In genomic region chr2:165387844-165388495, GRCm38 (mm10) we compare ENCODE assay signal across 8 mouse cellular contexts. TPM values are rescaled to one million over a fixed set of nuclear protein-coding genes. Genes with fewer than 3 reads are reported as not detected.
DNase-seq lines count a peak whose midpoint lies in the region; ATAC-seq lines count a peak whose summit lies in the region.

TSS of gene Zfp334 (minus strand) at chr2:165388259.

- no peaks in the 10 kb centered on the region for H3K9me3 ChIP-seq in hindbrain, embryonic 15.5 days
- no peaks in the 10 kb centered on the region for H3K9me3 ChIP-seq in lung, embryonic 16.5 days (ENCODE audit: control insufficient read depth, low read length)

- H3K27me3 ChIP-seq in hindbrain, embryonic 15.5 days, result no peaks in the 10 kb centered on the region
- H3K27me3 ChIP-seq in lung, embryonic 16.5 days (ENCODE audit: control insufficient read depth, insufficient read depth, low read depth, low read length), result no peaks in the 10 kb centered on the region

- peak within 1 kb of the TSS; percentile 88 for H3K4me3 ChIP-seq in hindbrain, embryonic 15.5 days
- peak within 1 kb of the TSS; percentile 84 for H3K4me3 ChIP-seq in lung, embryonic 16.5 days (ENCODE audit: low read length)

- H3K4me1 ChIP-seq in hindbrain, embryonic 15.5 days (replicated peaks), result peaks cover 25% of the 10 kb centered on the region
- H3K4me1 ChIP-seq in lung, embryonic 16.5 days (replicated peaks; ENCODE audit: control insufficient read depth, insufficient read depth, low read length), result peaks cover 4% of the 10 kb centered on the region

- H3K4me2 ChIP-seq in hindbrain, embryonic 15.5 days, result peak within 1 kb of the TSS; percentile 65
- H3K4me2 ChIP-seq in lung, embryonic 16.5 days (ENCODE audit: low read depth, low read length), result peak within 1 kb of the TSS; percentile 79

- peaks cover 36% of the 10 kb centered on the region for H3K36me3 ChIP-seq in hindbrain, embryonic 15.5 days
- peaks cover 13% of the 10 kb centered on the region for H3K36me3 ChIP-seq in lung, embryonic 16.5 days (ENCODE audit: control insufficient read depth, insufficient read depth, low read length)

- DNase-seq in adipocyte (ENCODE audit: low spot score), result peak; percentile 96
- peak; percentile 97 to 98 for DNase-seq in cerebellum, postnatal 36 days
- DNase-seq in gastrocnemius, adult 18-20 months (ENCODE audit: low spot score), result peak; percentile 93
- peak; percentile 95 to 97 for DNase-seq in layer of hippocampus, postnatal 25 days (ENCODE audit: extremely low spot score in 1 of 2, low spot score in 1 of 2)
- peak; percentile 94 for DNase-seq in retina, postnatal 7 days (ENCODE audit: low read depth, low spot score)
- no peak for DNase-seq in c-Kit-positive CD71-positive TER-119-positive erythroid progenitor cells, embryonic 14.5 days (ENCODE audit: low spot score)

- WGBS in hindbrain, embryonic 15.5 days, result under 1% methylated on average over 40 of the region's 40 CpGs
- under 1% methylated on average over 36 of the region's 40 CpGs for WGBS in lung, embryonic 16.5 days

- ATAC-seq in hindbrain, embryonic 15.5 days (ENCODE audit: low FRiP score, low read depth), result peak; percentile 95
- ATAC-seq in lung, embryonic 16.5 days (ENCODE audit: low read depth), result peak; percentile 96

- peak within 1 kb of the TSS; percentile 97 for H3K9ac ChIP-seq in hindbrain, embryonic 15.5 days
- peak within 1 kb of the TSS; percentile 96 for H3K9ac ChIP-seq in lung, embryonic 16.5 days (ENCODE audit: low read length)

- peak within 1 kb of the TSS; percentile 95 for H3K27ac ChIP-seq in hindbrain, embryonic 15.5 days (replicated peaks)
- H3K27ac ChIP-seq in lung, embryonic 16.5 days (ENCODE audit: low read length), result peak within 1 kb of the TSS; percentile 83

RNA-seq across cellular contexts. Expression of gene Zfp334, which starts in this region (rescaled TPM):
- 1 to 10 TPM; 2.3 to 2.5 TPM for total RNA-seq in gastrocnemius, adult 18-20 months (2021)
- polyA plus RNA-seq in hindbrain, embryonic 15.5 days (2015; fragmentation: Nextera tagmentation; extraction: Ambion mirVana), result 8.5 and 9.1 TPM in 2 replicates
- 10 to 100 TPM; 13.8 to 14.6 TPM for total RNA-seq in layer of hippocampus, postnatal 25 days (2021)
- 5.9 and 6.6 TPM in 2 replicates for polyA plus RNA-seq in lung, embryonic 16.5 days (2015; fragmentation: Nextera tagmentation; extraction: Ambion mirVana)

Comparison
In these comparisons a context has a peak if more than half of its experiments do, and no peak if none do; other contexts are left out.
1. RNA of gene Zfp334 (total RNA-seq): 13.8 to 14.6 TPM in layer of hippocampus, postnatal 25 days; 2.3 to 2.5 TPM in gastrocnemius, adult 18-20 months; every median in the first group is over 4 times any median in the second.